Mouse (Mus musculus): Measurements from ENCODE around the gene Mvd.

DNA sequence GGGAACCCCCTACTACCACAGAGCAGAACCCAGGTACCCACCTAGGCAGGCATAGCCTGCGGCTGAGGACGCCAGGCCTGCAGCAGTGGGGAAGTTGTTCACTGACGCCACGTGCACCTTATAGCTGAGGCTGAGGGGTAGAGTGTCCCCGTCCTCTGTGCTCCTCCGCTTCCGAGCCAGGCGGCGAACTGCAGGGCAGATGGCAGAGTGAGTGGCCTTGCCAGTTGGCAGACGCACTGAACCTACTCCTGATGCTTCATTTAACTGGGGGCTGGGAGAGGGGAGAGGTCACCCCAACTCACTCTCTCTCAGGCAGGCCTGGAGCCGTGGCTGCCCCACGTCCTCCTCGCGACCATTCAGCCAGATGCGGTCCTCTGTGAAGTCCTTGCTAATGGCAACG, 3.9 kb downstream of the Mvd start:
- TF ChIP-seq CTCF (IDR thresholded peaks at IDR 0.05; ENCODE audit: insufficient read depth, low read length) = no peak
- TF ChIP-seq POLR2A (IDR thresholded peaks at IDR 0.05; ENCODE audit: borderline replicate concordance, extremely low read depth, low read depth, low read length) = no peak
